Mouse (Mus musculus) lung, adult 2 months (tissue): ENCODE data around the gene Epop. TPM values are rescaled to one million over a fixed set of nuclear protein-coding genes. Genes with fewer than 3 reads are reported as not detected.

ENCODE experiments used
- DNase-seq: peaks from one replicate; pipeline ENCODE4 v3.0.0; 2022
- H3K4me1 ChIP-seq: fragments of 200-500 bp; 2 replicates; pipeline ENCODE4 v1.6.1; 2011; ENCODE audit warnings: low read length; ENCODE audit not compliant: control insufficient read depth, insufficient read depth
- H3K4me3 ChIP-seq: fragments of 200-500 bp; replicated peaks from 2 replicates; pipeline ENCODE3; 2011; ENCODE audit warnings: low read depth, mild to moderate bottlenecking, control low read depth, low read length; ENCODE audit errors: extremely low read depth
- CTCF ChIP-seq: fragments of 200-500 bp; IDR thresholded peaks from 2 replicates; pipeline ENCODE4 v1.5.1; 2011; ENCODE audit warnings: mild to moderate bottlenecking, low read length, control low read depth; ENCODE audit not compliant: insufficient read depth
- POLR2A ChIP-seq: fragments of 200-500 bp; IDR thresholded peaks from 2 replicates; pipeline ENCODE4 v1.6.1; 2011; ENCODE audit warnings: low read depth, mild to moderate bottlenecking, control low read depth, low read length, borderline replicate concordance; ENCODE audit errors: extremely low read depth
- WGBS: fragments of 180-500 bp; shearing (Covaris S2); methylation state at CpG from one replicate; pipeline ENCODE4 v1.1.7; 2018; 5-methylcytosine and 5-hydroxymethylcytosine counted together
- polyA plus RNA-seq: library from polyadenylated mRNA; depleted of rRNA; stranded (reverse); fragments of >200 nt; gene quantifications from 2 replicates; pipeline ENCODE4 v1.2.3, GENCODE M21; 2012; rRNA removed

Epop gene
- polyA plus RNA-seq, 1 experiment, result 6.4 TPM

DNA sequence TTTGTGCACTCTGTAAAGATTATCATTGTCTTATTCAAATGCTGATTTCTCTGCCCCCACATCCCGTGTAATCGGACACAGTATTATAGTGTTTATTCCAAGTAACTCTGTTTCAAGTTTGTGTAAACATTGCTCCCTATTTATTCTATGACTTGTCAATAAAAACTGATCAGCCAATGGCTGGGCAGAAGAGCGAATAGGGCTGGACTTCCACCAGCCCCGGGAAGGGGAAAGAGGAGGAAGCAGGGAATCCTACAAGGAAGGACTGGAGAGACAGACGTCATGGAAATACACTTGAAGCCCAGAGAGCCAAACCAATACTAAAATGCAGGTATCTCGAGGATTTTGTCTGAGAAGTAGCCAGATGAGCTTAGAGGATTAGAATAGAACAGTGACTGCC, 35.4 kb downstream of the Epop start:
- 23% methylated on average over 6 of the region's 6 CpGs for WGBS
- peaks cover 3% of the 10 kb centered on the region; the same call in 1 of the 2 replicates for H3K4me1 ChIP-seq
- H3K4me3 ChIP-seq, result peak overlapping the region; percentile 63
- no peak for DNase-seq
- TF ChIP-seq CTCF, result no peak
- TF ChIP-seq POLR2A, result no peak

- 43% methylated on average over 5 of the region's 5 CpGs for WGBS
- DNase-seq, result no peak
- no peak for TF ChIP-seq POLR2A
- TF ChIP-seq CTCF, result no peak
- no peak overlapping the region for H3K4me3 ChIP-seq
- H3K4me1 ChIP-seq, result peaks cover 3% of the 10 kb centered on the region; the same call in 1 of the 2 replicates
These were observed 37.6 kb downstream of the Epop start for GRCm38 (mm10) chr11:97591910-97592309.

DNA sequence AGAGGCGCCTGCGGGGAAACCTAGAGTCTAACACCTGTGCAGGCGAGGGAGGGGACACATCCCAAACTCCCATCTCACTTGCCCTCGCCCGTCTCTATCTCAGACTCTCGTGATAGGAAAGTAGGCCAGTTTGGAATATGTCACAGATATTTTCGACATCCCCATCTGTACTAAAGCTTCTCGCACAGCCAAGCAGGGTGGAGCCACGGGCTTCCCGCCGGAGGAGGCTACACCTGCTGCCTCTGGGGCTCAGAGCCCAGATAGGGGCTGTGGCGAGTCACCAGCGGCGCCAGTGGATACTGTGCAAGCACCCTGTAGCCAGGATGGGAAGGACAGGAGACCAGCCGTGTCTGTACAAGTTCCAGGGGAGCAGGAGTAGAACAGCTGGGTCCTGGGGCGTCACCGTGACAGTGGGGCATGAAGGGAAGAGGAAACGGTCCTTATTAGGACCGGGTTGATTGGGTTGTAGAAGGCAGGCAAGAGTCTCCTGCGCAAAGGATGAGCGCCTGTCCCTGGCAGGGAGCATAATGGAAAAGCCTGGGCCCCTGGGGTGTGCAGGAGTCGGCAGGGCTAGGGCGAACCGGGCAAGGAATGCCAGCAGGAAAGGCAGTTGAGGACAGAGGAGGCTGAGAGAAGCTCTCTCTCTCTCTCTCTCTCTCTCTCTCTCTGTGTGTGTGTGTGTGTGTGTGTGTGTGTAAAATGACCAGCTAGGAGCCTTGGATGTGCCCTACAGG, 39.1 kb downstream of the Epop start:
- no peak overlapping the region for H3K4me3 ChIP-seq
- no peak for DNase-seq
- 62% methylated on average over 24 of the region's 24 CpGs for WGBS
- TF ChIP-seq CTCF (no peak), POLR2A (no peak)
- peaks cover 3% of the 10 kb centered on the region; the same call in 1 of the 2 replicates for H3K4me1 ChIP-seq

GRCm38 (mm10) chr11:97589216-97589615, 40.3 kb downstream of the Epop start:
- TF ChIP-seq POLR2A, result no peak; the same call in 1 of the 2 replicates
- TF ChIP-seq CTCF, result no peak
- WGBS, result 38% methylated on average over 10 of the region's 10 CpGs
- peak; percentile 40 for DNase-seq
- no peaks in the 10 kb centered on the region for H3K4me1 ChIP-seq
- no peak overlapping the region for H3K4me3 ChIP-seq

- TF ChIP-seq CTCF (no peak), POLR2A (peak; percentile 23; the same call in 1 of the 2 replicates)
- DNase-seq, result peak; percentile 62
- Histone ChIP-seq H3K4me1 (no peaks in the 10 kb centered on the region), H3K4me3 (no peak overlapping the region)
- 24% methylated on average over 10 of the region's 10 CpGs for WGBS
These were observed 43.6 kb downstream of the Epop start for GRCm38 (mm10) chr11:97585932-97586331.

- no peaks in the 10 kb centered on the region for H3K4me1 ChIP-seq
- 71% methylated on average over 7 of the region's 7 CpGs for whole genome bisulfite sequencing
- no peak for DNase-seq
- TF ChIP-seq CTCF (no peak), POLR2A (no peak)
- no peak overlapping the region for H3K4me3 ChIP-seq
These were observed 45.0 kb downstream of the Epop start for GRCm38 (mm10) chr11:97584476-97584875.

DNA sequence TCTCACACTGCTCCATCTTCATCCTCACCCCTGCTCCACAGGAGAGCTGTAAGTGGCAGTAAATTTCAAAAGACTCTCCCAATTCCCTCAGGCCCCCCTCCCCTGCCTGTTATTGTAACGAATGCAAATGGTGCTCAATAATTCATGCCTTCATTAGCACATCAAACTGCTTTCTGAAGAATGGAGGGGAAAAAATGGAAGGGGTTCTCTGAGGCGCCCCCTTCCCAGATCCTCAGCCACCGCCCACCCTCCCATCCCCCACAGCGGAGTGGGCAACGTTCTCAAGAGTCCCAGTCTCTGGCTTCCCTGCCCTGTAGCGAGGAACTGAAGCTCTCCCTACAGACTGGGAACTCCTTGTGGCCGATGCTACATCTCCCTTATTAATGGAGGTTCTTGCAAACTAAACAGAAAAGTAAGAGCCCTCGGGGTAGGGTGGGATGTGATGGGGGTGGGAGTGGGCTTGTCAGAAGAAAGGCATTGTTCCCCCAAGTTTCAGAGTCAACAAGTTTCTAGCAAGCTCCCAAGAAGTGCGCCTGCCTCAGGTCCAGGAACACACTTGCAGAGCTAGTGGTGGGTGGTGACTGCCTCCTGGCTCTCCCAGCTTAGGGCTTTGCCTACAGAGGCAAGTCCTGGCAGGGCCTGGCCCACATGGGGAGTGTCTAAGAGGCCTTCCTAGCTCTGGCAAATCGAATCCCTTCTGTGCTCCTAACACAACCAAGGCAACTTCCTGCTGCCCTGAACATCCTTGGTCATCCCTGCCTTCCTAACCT, 50.2 kb downstream of the Epop start:
- WGBS, result 43% methylated on average over 10 of the region's 10 CpGs
- Histone ChIP-seq H3K4me3 (no peak overlapping the region), H3K4me1 (0 out of 2 replicates have a peak, but pooled peaks cover 4% of the 10 kb centered on the region)
- no peak for DNase-seq
- no peak for TF ChIP-seq POLR2A
- TF ChIP-seq CTCF, result no peak

- Histone ChIP-seq H3K4me3 (no peak overlapping the region), H3K4me1 (0 out of 2 replicates have a peak, but pooled peaks cover 5% of the 10 kb centered on the region)
- WGBS, result 38% methylated on average over 2 of the region's 2 CpGs
- peak; percentile 69 for DNase-seq
- TF ChIP-seq POLR2A (no peak), CTCF (no peak)
These were observed 51.2 kb downstream of the Epop start for GRCm38 (mm10) chr11:97578286-97578685.

Other genes starting within 250 kb of the Epop start
- gene Arhgap23, start 214.2 kb downstream of the Epop start, polyA plus RNA-seq, result 74.3 and 90.6 TPM in 2 replicates
- gene 4933428G20Rik, start 129.4 kb downstream of the Epop start, polyA plus RNA-seq, result 0.08 TPM in 1 of 2 replicates, not detected in the other
- gene Srcin1, start 53.5 kb downstream of the Epop start, polyA plus RNA-seq, result 6.4 and 7.0 TPM in 2 replicates
- gene Mllt6, start 33.7 kb upstream of the Epop start, polyA plus RNA-seq, result 65.9 and 79.6 TPM in 2 replicates
- gene Cisd3, start 56.1 kb upstream of the Epop start, polyA plus RNA-seq, result 26.4 and 34.0 TPM in 2 replicates
- 65.9 and 81.9 TPM in 2 replicates for gene Pcgf2, start 70.8 kb upstream of the Epop start, polyA plus RNA-seq
- 214 and 264 TPM in 2 replicates for gene Psmb3, start 73.7 kb upstream of the Epop start, polyA plus RNA-seq
- 11.9 and 14.6 TPM in 2 replicates for gene Pip4k2b, start 115.0 kb upstream of the Epop start, polyA plus RNA-seq
- 7.0 and 11.6 TPM in 2 replicates for gene Cwc25, start 136.9 kb upstream of the Epop start, polyA plus RNA-seq
- 0.22 TPM in 1 of 2 replicates, not detected in the other for gene 1700001P01Rik, start 146.2 kb upstream of the Epop start, polyA plus RNA-seq
- 81.7 and 95.5 TPM in 2 replicates for gene Rpl23, start 152.7 kb upstream of the Epop start, polyA plus RNA-seq
- gene Lasp1, start 169.3 kb upstream of the Epop start, polyA plus RNA-seq, result 120 and 137 TPM in 2 replicates
- 2.8 and 4.5 TPM in 2 replicates for gene B230217C12Rik, start 211.1 kb upstream of the Epop start, polyA plus RNA-seq